Mouse (Mus musculus) heart, postnatal 36 days (tissue): Measurements from ENCODE around the gene Ap1m2. TPM values are rescaled to one million over a fixed set of nuclear protein-coding genes. Genes with fewer than 3 reads are reported as not detected.
"Not testable (repeated sequence)": the region's sequence is repeated elsewhere in the genome, so short reads cannot be mapped to it uniquely, and the experiment has no call there.

Experiments used
- DNase-seq, 2 experiments: peaks; one replicate each; pipeline ENCODE4 v3.0.0; 2021 to 2022
- intact Hi-C: fragments of 180-260 bp; cut with DNase I; formaldehyde crosslinking; loops from one replicate; pipeline ENCODE4 v1.15.1; 2025
- total RNA-seq, 2 experiments: library from RNA; stranded (reverse); gene quantifications; 2 replicates each; pipeline ENCODE4 v1.2.3; 2021

Ap1m2 gene
- total RNA-seq, 2 experiments from 2014 or later = not detected

DNA sequence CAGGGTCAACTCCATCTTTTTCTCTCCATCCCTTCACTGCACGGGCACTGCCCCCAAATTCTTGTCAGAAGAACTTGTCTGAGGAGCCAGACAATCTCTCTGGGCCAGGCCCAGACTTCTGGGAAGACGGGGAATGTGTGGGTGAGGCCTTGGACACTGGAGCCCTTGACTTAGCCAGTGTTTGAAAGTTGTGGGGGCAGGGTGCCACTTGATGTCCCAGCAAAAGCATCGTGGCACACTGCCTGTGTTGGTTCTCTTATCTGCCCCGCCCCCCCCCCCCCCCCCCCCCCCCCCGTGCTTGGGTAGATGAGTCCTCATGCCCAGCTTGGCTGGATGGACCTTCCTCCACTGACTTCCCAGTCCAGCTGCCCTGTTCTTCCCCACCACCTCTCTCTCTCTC is 16.9 kb upstream of the Ap1m2 start:
- peak; percentile 60 to 62 for DNase-seq
- intact Hi-C loops = no loop called here

DNA sequence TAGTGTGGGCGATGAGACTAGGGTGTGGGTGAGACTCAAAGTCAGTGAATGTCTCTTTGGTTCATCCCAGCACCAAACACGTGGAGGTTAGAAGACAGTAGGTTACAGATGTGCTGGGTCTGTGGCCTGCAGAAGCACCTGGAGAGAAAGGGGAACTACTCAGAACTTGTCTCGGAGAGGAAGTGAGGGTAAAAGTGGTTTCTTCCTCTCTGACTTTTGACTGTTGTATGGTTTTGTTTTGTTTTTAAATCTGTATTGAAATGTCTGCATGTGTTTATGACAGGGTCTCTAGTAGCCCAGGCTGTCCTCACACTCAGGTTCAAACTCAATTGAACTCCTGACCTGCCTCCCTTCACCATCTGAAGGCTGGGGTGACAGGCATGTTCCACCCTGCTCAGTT is 15.9 kb upstream of the Ap1m2 start:
- intact Hi-C loops = no loop called here
- no peak for DNase-seq

DNA sequence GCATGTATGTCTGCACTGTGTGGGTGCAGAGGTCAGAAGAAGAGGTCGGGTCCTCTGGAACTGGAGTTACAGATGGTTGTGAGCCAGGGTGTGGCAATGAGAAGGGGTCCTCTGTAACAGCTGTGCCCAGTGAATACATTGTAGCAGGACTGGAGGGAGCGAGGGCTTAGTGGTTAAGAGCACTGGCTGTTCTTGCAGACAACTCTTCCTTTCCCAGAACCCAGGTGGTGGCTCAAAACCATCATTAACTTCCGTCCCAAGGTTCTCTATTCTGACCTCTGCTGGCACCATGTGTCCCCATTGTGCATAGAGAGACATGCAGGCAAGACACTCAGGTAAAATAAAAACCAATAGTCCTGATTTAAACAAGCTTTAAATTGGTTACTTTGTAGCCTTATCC is 15.4 kb upstream of the Ap1m2 start:
- intact Hi-C loops = no loop called here

DNA sequence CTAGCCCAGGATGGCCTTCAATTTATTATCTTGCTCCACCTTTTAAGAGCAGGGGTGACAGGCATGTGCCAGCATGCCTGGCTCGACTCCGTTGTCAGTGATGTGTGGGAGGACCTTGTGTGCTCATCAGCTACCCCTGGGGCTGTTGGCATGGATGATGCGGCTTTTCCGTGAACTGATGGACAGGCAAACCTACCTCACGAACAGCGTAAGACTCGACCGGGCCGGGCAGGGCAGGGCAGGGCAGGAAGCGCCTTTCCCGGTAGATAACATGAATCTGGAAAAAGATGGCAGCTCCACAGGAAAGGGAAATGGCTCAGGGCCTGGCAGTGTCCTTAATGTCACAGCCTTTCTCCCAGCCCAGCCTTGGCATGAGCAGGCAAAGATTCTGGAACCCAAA is 12.1 kb upstream of the Ap1m2 start:
- no peak for DNase-seq
- intact Hi-C loops = no loop called here

More for the DNA sequence above, 15.4 kb upstream of the Ap1m2 start:
- DNase-seq = no peak

DNA sequence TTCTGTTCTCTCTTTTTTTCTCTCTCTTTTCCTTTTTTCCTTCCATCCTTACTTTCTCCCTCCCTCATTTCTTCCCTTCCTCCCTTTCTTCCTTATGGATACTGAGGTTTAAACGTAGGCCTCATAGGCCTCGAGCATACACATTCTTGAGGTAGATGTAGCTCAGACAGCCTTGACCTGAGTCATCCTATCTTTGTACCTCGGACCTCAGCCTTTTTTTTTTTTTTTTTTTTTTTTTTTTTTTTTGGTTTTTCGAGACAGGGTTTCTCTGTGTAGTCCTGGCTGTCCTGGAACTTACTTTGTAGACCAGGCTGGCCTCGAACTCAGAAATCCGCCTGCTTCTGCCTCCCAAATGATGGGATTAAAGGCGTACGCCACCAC is 10.8 kb upstream of the Ap1m2 start:
- intact Hi-C loops, DNase-seq: not testable (repeated sequence)

DNA sequence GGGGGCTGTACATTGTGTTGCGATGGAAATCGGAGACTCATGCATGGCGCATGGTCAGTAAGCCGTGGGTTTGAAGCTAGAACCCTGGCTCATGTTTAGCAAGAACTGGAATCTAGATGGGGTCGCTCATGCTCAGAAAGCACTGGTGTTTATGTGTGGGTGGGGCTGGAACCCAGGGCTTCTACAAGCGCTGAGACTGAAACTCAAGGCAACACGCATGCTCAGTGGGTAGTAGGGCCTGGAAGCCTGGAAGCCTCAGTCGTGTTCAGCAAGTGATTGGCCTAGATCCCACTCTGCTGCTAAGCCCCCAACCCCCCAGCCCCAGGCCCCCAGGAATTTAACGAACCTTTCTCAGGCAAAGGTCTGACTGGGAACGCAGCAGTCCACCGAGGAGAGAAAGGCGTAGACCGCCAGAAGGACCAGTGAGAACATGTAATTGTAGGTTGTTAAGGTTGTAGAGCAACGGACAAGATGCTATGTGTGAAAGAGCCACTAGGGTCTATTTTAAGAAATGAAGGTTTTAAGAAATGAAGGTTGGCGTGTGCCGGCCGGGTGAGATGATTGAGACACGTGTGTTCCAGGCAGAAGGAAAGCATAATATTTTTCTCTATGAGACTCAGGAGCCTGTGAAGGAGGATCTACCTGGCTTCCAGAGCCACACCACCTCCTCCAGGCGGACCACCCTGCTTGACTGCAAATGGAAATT is 10.2 kb upstream of the Ap1m2 start:
- intact Hi-C loops = no loop called here
- no peak for DNase-seq

DNA sequence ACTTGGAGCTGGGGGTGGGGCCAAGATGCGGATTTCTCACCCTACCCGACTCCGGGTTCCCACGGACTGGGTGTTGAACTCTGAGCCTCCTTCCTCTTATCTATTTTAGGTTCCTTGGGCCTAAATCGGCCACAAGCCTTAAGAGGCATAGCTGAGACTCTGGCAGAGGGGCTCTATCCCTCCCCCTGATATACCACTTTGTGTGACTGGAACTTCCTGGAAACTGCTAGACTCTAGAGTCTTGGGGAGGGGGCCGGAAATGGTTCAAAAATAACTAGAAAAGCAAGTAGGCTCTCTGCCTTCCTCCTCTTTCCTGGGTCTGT is 9.3 kb upstream of the Ap1m2 start:
- peak; percentile 51 to 55 for DNase-seq
- intact Hi-C loops = no loop called here

DNA sequence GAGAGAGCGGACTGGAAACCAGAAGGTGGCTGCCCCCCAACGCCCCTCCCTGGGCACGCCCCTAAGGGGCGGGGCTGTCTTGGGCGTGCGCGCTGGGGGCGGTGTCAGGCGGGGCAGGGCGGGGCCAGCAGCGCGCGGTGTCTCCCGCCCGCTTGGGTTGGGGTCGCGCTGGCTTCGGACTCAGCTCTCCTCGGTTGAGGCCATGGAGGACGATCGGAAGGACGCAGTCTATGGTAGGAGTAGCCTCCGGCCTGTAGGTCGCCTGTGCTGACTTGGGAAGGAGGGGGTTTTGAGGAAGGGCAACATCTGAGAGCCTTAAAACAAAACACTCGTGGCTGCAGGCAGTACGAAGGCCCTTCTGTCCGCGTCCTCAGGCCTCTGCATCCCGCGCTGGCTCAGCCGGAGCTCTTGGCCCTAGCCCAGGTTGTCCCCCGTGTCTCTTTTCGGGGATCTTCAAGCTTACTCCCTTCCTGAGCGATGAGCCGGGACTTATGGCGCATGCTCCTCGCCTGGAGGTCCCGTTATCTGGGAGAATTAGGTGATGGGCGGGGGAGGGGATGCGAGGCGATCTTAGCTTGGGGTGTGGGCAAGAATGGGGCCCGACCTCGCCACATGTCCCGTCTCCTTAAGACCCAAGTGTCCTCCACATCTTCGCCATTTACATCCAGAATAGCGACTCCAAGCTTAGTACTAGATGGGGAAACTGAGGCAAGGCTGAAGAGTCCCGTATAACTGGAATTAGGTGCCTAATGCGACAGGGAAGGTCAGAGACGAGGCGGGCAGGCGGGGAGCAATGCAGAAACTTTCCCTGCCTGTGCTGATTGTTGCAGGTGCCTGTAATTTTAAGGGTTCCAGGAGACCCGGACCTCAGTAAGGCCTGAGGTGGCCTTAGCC is 8.7 kb upstream of the Ap1m2 start, which contains the start of gene Slc44a2:
Slc44a2 (plus strand) TSS at position 80 of the 894 bp plus-strand sequence.
- peak; percentile 91 to 93 for DNase-seq
- intact Hi-C loops = no loop called here

DNA sequence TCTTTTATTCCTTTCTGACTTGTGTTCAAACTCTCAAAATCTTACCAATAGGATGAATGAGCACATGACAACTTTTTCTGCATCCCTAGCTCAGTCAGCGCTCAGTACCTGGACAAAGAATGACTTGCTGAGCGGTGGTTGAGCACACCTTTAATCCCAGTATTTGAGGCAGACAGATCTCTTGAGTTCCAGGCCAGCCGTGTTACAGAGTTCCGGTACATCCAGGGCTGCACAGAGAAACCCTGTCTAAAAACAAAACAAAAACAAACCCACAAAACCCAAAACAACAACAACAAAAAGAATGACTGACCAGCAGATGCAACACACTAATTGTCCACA is 8.1 kb upstream of the Ap1m2 start:
- intact Hi-C loops = no loop called here
- DNase-seq = no peak

DNA sequence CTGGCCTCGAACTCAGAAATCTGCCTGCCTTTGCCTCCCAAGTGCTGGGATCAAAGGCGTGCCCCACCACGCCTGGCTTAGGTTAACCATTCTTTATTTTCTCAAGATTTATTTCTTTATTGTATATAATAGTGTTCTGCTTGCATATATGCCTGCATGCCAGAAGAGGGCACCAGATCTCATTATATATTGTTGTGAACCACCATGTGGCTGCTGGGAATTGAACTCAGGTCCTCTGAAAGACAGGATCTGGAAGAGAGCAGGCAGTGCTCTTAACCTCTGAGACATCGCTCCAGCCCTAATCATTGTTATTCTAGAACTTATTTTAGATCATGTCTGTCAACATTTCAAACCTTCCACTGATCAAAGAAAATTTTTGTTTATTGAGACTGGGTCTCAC is 7.4 kb upstream of the Ap1m2 start:
- DNase-seq = no peak
- intact Hi-C loops = no loop called here

DNA sequence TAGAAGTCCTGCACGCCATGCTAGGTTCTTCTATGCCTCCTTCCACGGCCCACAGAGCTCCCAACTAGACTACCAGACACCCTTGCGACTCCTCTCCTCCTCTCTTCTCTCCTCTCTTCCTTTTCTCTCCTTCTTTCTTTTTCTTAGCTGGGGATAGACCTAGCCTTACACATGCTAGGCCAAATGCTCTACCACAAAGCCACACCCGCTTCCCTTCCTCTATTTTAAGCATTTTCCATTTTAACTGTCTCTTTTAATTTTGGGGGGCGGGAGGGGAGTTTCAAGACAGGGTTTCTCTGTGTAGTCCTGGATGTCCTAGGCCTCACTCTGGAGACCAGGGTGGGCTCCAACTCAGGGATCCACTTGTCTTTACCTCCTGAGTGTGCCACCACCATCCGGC is 6.7 kb upstream of the Ap1m2 start:
- no peak for DNase-seq
- intact Hi-C loops = no loop called here

DNA sequence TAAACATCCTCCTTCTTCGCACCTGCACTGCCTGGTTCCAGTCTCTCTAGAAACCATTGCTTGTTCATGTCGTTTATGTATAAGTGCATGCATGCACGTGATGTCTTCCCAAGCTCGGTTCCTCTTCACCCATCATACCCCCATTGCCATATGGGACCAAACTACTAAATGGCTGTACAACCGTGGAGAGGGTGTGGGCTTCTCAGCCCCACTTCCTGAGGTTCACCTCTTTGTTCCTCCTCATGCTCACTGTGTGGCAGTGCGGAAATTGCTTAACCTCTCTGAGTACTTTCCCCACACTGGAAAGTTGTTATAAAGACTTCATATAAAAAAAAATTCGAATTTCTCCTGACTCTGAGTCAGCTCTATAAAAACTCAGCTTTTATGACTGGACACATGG is 4.6 kb upstream of the Ap1m2 start:
- no peak for DNase-seq
- intact Hi-C loops = no loop called here

DNA sequence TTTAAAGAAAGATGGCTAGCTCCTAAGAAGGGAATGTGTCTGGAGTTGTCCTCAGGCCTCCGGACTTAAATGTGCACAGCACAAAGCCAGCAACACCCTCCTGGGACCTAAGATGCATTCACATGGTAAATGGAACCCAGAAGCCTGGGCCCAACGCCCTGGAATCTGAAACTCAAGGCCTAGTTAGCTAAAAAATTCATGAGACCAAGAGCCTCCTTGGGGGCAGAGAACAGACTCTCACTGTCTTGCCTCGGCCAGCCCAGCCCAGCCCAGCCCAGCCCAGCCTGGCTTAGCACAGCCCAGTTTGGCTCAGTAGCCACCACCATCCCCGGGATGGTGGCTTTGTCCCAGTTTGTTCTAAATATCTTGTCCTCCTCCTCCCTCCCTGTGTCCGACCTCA is 3.3 kb upstream of the Ap1m2 start:
- intact Hi-C loops = no loop called here
- DNase-seq = no peak

DNA sequence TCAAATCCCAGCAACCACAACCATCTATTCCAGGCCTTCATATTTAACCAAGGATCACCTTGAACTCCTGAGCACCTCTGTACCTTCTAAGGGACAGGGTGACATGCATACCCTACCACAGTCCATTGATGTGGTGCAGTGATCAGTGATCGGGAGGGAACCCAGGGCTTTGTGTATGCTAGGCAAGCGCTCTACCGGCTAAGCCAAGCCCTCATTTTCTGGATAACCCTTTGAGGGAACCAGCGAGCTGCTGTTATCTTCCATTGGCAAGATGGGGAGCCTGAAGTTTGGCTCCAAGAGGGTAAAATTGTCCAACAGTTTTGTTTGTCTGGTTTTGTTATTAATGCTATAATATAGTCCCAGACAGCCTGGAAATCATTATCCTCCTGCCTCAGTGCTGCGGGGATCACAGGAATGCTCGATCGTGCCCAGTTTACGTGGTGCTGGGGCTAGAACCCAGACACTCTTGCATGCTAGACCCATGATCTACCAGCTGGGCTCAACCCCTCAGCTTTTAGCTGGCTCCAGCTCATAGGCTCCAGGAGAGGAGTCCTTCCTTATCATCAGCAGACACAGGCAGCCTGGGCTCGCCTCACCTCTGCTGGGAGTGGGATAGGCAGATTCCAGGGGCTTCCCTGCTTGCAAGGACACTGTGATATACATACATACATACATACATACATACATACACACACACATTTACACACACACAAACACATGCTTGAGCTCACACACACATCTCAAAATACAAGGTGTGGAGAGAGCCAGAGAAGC is 2.4 kb upstream of the Ap1m2 start:
- no peak for DNase-seq
- intact Hi-C loops = loop anchor here (5.0 kb wide), 1 partner anchor 153 kb away; no protein-coding TSS in a partner anchor

DNA sequence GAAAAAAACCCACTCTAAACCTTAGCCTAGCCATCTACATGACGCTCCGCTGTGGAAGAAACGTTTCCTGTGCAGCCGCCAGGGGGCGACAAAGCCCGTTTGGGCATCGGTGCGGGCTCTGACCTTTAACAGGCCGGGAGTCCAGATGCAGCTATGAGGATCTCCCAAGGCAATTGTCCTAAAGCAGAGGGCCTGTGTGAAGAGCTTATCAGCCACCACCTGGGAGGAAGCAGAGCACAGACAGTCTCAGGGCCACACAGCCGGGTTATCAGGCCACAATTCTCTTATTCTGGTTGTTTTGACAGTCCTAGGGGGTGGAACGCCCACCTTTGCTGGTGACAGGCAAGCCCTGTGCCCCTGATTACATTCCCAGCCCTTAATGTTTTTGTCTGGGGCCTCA is 1.3 kb upstream of the Ap1m2 start:
- intact Hi-C loops = loop anchor here (1.0 to 5.0 kb wide), 3 partner anchors 44 to 154 kb away; no protein-coding TSS in a partner anchor

DNA sequence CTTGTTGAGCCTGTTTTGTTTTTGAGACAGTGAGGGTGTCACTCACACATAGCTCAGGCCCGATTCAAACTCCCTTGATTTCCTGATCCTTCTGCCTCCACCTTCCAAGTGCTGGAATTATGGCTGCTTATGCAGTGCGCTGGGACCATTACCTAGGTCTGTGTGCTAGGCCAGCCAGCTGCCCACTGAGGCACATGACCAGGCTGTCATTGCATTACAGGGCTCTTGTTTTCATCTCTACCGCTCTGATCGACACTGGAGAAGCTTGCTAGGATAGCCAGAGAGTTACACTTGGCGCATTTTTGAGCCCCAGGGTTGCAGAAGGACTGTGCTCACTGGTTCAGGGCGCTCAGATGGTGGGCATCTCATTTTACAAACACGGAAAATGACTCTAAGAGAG is 442 bp downstream of the Ap1m2 start:
- DNase-seq = no peak
- intact Hi-C loops = loop anchor here (5.0 kb wide), 1 partner anchor 156 kb away; no protein-coding TSS in a partner anchor

More for the DNA sequence above, 1.3 kb upstream of the Ap1m2 start:
- DNase-seq = peak; percentile 91 to 96

DNA sequence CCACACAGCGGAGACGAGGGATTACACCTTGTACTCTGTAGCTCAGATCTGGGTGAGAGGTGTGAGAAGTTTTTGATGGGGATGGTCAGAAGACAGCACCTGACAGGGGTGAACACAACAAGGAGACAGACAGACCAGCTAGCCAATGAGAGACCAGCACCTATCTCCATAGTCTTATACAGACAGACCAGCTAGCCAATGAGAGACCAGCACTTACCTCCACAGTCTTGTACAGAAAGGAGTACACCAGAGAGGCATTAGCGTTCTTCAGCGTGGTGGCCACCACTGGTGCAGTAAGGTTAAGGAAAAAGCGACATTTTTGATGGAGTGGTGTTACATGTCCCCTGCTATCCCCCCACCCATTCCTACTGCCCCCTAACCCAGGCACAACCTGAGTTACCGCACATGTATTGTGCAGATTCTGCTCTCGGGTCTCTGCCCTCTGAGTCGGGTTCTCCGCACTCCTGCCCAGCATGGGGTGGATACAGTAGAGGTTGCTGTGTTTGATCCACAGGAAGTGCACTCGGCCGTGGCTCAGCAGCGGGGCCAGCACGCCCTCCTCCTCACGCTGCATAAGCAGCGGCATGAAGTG is 2.9 kb downstream of the Ap1m2 start:
- intact Hi-C loops = no loop called here
- no peak for DNase-seq

DNA sequence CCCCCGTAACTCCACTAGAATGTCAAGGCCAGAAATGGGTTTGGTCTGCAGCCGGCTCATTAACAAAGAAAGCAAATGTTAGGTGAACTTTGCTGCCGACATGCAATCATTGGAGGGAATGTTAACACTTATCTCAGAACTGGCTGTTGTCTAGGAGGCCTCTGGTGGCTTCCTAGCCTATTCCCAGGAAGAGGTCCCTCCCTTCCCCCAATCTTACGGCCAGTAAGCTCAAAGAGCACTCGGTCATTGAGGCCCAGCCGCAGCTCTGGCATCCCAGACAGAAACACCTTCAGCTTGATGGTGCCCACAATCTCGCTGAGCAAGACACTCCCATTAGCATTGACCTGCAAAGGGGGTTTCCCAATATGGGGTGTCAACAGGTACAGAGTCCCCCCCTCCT is 7.1 kb downstream of the Ap1m2 start:
- intact Hi-C loops = no loop called here

DNA sequence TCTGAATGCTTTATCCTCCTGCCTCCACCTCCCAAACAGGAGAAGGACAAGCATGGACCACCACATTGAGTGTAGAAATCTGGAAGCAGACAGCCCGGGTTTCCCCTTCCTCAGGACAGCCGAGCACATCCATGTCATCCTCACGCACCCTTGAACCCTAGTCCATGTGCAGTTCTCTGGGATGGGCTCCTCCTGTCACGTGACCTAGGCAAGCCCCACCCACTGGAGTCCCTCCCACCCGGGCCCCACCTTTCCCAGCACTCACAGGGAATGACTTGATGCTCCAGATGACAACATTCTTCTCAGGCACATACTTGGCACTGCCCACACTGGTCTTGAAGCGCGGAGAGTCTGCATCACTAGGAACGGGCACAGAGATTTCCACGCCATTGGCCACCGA is 13.1 kb downstream of the Ap1m2 start:
- intact Hi-C loops = no loop called here
- no peak for DNase-seq

More for the DNA sequence above, 7.1 kb downstream of the Ap1m2 start:
- no peak for DNase-seq

DNA sequence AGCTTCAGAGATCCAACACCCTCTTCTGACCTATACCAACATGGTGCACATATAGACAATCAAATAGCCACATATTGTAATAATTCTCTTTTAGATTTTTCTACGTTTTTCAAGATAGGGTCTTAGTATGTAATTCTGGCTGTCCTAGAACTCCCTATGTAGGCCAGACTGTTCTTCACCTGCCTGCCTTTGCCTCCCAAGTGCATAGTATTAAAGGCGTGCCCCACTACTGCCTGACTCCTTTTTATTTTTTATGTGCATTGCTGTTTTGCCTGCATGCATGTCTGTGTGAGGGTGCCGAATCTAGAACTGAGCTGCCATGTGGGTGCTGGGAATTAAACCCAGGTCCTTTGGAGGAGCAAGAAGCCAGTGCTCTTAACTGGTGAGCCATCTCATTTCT is 19.9 kb downstream of the Ap1m2 start:
- intact Hi-C loops = no loop called here
- no peak for DNase-seq

DNA sequence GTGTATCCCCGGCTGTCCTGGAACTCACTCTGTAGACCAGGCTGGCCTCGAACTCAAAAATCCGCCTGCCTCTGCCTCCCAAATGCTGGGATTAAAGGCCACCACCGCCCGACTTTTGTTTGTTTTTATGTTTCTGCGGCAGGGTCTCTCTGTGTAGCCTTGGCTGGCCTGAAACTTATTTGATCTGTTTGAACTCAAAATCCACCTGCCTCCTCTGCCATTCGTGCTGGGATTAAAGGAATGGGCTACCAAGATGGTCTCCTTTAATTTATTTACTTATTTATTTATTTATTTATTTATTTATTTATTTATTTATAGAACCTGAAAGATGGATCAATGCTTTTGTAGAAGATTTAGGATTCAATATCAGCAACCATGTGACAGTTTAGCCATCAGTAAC is 20.3 kb downstream of the Ap1m2 start:
- intact Hi-C loops = loop anchor here (2.0 kb wide), 1 partner anchor 53 kb away; the partner anchor contains the start of gene Keap1
- DNase-seq = not testable (repeated sequence)
